Mouse (Mus musculus) ES-Bruce4 (cell line): ENCODE measurements around the gene Rasgrp2. TPM values are rescaled to one million over a fixed set of nuclear protein-coding genes. Genes with fewer than 3 reads are reported as not detected.
A peak's percentile ranks its signal among the peaks of the same experiment; 100 is the strongest.

Experiments used
- H3K27ac ChIP-seq: 2 replicates; pipeline ENCODE4 v1.5.1; 2012; ENCODE audit warnings: low read length, inconsistent platforms; ENCODE audit not compliant: insufficient read depth
- H3K27me3 ChIP-seq: 2 replicates; pipeline ENCODE4 v1.6.1; 2012; ENCODE audit warnings: mild to moderate bottlenecking, low read length, inconsistent platforms; ENCODE audit not compliant: control insufficient read depth, poor library complexity, insufficient read depth, severe bottlenecking
- H3K36me3 ChIP-seq: 2 replicates; pipeline ENCODE4 v1.6.1; 2012; ENCODE audit warnings: inconsistent platforms, mild to moderate bottlenecking, low read length, moderate library complexity; ENCODE audit not compliant: control insufficient read depth, poor library complexity, insufficient read depth, severe bottlenecking
- H3K4me1 ChIP-seq: one replicate; pipeline ENCODE4 v1.8.1; 2011; ENCODE audit warnings: low read length; ENCODE audit not compliant: control insufficient read depth, insufficient read depth
- H3K4me3 ChIP-seq: 2 replicates; pipeline ENCODE4 v1.5.1; 2011; ENCODE audit warnings: low read depth, mild to moderate bottlenecking, low read length
- H3K9ac ChIP-seq: 2 replicates; pipeline ENCODE4 v1.6.1; 2012; ENCODE audit warnings: low read depth, mild to moderate bottlenecking, inconsistent platforms; ENCODE audit not compliant: poor library complexity, severe bottlenecking
- H3K9me3 ChIP-seq: replicated peaks from 2 replicates; pipeline ENCODE4 v1.6.1; 2012; ENCODE audit warnings: mild to moderate bottlenecking, low read length, inconsistent platforms; ENCODE audit not compliant: control insufficient read depth, poor library complexity, insufficient read depth, severe bottlenecking
- CTCF ChIP-seq: IDR thresholded peaks from one replicate; pipeline ENCODE4 v1.8.1; 2011; ENCODE audit warnings: low read depth, low read length
- EP300 ChIP-seq: IDR thresholded peaks from 2 replicates; pipeline ENCODE4 v1.6.1; 2011; ENCODE audit warnings: low read depth, low read length; ENCODE audit not compliant: insufficient read depth
- POLR2A ChIP-seq: IDR thresholded peaks from one replicate; pipeline ENCODE4 v1.8.1; 2011; ENCODE audit warnings: low read length; ENCODE audit not compliant: insufficient read depth
- polyA plus RNA-seq: library from polyadenylated mRNA; stranded (reverse); fragments of >200 nt; gene quantifications from 2 replicates; pipeline ENCODE4 v1.2.4, GENCODE M21; 2011; ENCODE audit warnings: low read depth; ENCODE audit not compliant: missing spikeins, insufficient read depth, insufficient read length

The Rasgrp2 gene
- polyA plus RNA-seq, 1 experiment: 37.9 TPM

- no peaks in the 10 kb centered on the region for H3K9me3 ChIP-seq
- H3K9ac ChIP-seq: no peak overlapping the region
- peak overlapping the region; percentile 52 for H3K27ac ChIP-seq
- no peak overlapping the region for H3K4me3 ChIP-seq
- TF ChIP-seq CTCF (no peak), POLR2A (no peak), EP300 (no peak)
- no peaks in the 10 kb centered on the region for H3K36me3 ChIP-seq
- no peaks in the 10 kb centered on the region for H3K27me3 ChIP-seq
- peaks cover 6% of the 10 kb centered on the region for H3K4me1 ChIP-seq
These were observed 17.1 kb downstream of the Rasgrp2 start for GRCm38 (mm10) chr19:6416124-6416770.

DNA sequence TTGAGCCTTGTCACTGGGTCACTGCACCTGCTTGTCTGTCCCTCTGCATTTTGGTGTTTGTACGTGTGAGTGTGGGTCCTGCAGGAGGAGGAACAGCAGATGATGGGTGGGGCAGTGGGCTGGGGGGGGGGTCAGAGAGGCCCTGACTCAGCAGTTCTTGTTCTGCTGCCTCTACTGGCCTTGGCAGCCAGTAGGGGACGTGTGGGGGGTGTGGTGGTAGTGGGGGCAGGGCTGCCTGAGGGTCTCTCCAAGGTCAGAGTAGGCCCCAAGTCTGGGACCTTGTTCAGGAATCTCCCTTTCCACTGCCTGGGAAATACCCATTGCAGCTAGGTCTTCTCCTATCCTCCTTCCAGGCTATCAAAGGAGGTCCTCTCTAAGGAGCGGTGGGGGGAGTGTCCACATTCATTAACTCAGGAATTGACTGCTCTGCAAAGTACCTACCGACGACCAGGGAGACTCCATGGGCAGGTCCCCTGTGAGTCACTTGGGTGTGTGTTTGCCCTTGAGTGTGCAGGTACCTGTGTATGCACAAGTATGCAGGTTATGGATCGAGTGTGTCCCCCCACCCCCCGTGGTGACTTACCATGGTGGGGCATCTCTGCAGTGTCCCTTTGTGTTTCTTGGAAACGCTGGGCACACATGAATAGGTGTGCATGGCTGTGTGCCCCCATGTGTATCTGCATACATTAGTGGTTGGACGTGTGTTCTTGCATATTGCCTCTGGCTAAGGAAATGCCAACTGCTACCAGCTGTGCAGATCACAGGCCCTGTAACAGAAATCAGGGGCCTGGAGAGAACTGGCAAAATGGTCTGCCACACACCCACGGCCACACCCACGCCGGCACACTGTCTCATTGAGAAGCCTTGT lies 18.0 kb downstream of the Rasgrp2 start:
- H3K9me3 ChIP-seq: no peaks in the 10 kb centered on the region
- no peak overlapping the region for H3K9ac ChIP-seq
- H3K36me3 ChIP-seq: no peaks in the 10 kb centered on the region
- peak overlapping the region; percentile 52 for H3K27ac ChIP-seq
- TF ChIP-seq CTCF (no peak), EP300 (peak; percentile 89), POLR2A (no peak)
- H3K4me3 ChIP-seq: no peak overlapping the region
- H3K4me1 ChIP-seq: peaks cover 6% of the 10 kb centered on the region
- H3K27me3 ChIP-seq: no peaks in the 10 kb centered on the region

- TF ChIP-seq CTCF: peak; percentile 82
- no peak for TF ChIP-seq POLR2A
- 0 out of 2 replicates have a peak, but pooled peaks have one; percentile 4 for TF ChIP-seq EP300
- H3K27ac ChIP-seq: no peak within 1 kb of the TSS
- H3K27me3 ChIP-seq: no peaks in the 10 kb centered on the region
These were observed 19.2 kb downstream of the Rasgrp2 start, which contains the start of gene Nrxn2 for GRCm38 (mm10) chr19:6418233-6418879. Nrxn2 (plus strand) TSS chr19:6418731.

DNA sequence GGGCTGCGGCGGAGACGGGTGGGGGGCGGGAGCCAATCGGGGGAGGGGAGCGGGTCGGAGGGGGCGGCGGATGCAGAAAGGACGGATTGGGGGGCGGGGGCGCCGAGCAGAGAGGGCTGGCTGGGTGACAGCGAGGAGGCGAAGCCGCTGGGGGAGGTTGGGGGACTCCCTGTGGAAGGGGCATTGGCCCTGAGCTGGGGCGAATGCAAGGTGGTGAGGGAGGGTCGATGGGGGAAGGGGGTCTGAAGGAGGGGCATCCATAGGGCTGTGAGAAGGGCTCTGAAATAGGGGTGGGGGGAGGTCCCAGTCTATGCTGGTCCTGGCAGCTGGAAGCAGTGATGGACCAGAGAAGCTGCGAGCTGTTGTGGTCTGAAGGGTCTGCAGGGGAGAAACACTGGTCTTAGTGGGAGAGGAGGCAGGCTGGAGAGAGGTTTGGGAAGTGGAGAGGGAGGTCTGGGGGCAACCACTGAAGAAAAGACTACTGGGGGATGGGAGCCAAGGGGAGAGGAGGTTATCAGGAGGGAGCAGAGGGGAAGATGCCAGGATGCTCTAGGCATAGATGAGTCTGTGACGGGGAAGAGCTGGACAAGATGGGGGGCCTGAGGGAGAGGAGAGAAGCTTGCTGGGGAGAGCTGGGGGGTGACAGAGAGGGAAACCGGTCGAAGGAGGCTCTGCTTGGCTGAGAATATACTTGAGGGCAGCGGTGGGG lies 20.0 kb downstream of the Rasgrp2 start:
- Histone ChIP-seq H3K27ac (no peak overlapping the region), H3K4me1 (peaks cover 6% of the 10 kb centered on the region), H3K9ac (no peak overlapping the region), H3K9me3 (no peaks in the 10 kb centered on the region), H3K4me3 (no peak overlapping the region), H3K36me3 (no peaks in the 10 kb centered on the region), H3K27me3 (no peaks in the 10 kb centered on the region)
- TF ChIP-seq EP300: no peak
- no peak for TF ChIP-seq POLR2A

More at GRCm38 (mm10) chr19:6418233-6418879, 19.2 kb downstream of the Rasgrp2 start, which contains the start of gene Nrxn2:
- no peaks in the 10 kb centered on the region for H3K9me3 ChIP-seq
- no peaks in the 10 kb centered on the region for H3K36me3 ChIP-seq
- H3K4me1 ChIP-seq: peaks cover 6% of the 10 kb centered on the region
- H3K4me3 ChIP-seq: peak within 1 kb of the TSS; percentile 71
- H3K9ac ChIP-seq: peak within 1 kb of the TSS; percentile 62

GRCm38 (mm10) chr19:6419805-6420310 lies 20.7 kb downstream of the Rasgrp2 start:
- Histone ChIP-seq H3K9ac (no peak overlapping the region), H3K27ac (no peak overlapping the region), H3K9me3 (no peaks in the 10 kb centered on the region), H3K4me3 (no peak overlapping the region), H3K4me1 (peaks cover 4% of the 10 kb centered on the region), H3K36me3 (no peaks in the 10 kb centered on the region), H3K27me3 (no peaks in the 10 kb centered on the region)
- TF ChIP-seq CTCF (no peak), EP300 (no peak), POLR2A (no peak)
